Mouse (Mus musculus): ENCODE measurements at regions not wholly inside any gene's neighbourhood (a gene's known extent, or its start where the extent isn't known, plus 50 kb on each side); places are given as distances from the start of the nearest gene placed in this dataset.

DNA sequence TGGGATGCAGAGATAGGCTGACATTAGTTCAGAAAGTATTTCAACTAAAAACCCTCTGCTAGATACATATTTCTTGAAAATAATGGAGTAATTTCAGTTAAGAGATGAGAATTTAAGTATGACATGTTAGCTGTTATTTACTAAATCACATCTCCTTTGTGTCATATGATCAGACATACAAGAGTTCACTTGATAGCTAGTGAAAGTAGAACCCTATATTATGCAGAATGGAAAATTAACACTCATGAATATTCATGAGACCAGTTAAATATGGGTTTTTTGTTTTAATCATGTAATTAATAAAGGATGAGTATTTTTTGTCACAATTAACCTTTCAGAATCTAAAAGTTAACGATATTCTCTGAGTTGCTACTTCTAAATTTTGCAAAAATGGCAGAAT is 1349.4 kb downstream of the Slc22a22 start:
- no peaks in the 10 kb centered on the region for H3K27me3 ChIP-seq (ENCODE audit: control insufficient read depth, insufficient read depth, low read length, poor library complexity, severe bottlenecking)
- TF ChIP-seq CTCF (IDR thresholded peaks at IDR 0.05; ENCODE audit: low read depth, low read length) (no peak), EP300 (IDR thresholded peaks at IDR 0.05; ENCODE audit: insufficient read depth, low read depth, low read length) (no peak), POLR2A (IDR thresholded peaks at IDR 0.05; ENCODE audit: insufficient read depth, low read length) (no peak)
- no peaks in the 10 kb centered on the region for H3K9me3 ChIP-seq (replicated peaks; ENCODE audit: control insufficient read depth, insufficient read depth, low read length, poor library complexity, severe bottlenecking)
- H3K4me1 ChIP-seq (ENCODE audit: control insufficient read depth, insufficient read depth, low read length), result no peaks in the 10 kb centered on the region
- no peaks in the 10 kb centered on the region for H3K36me3 ChIP-seq (ENCODE audit: control insufficient read depth, insufficient read depth, low read length, poor library complexity, severe bottlenecking)
- no peak overlapping the region for H3K9ac ChIP-seq (ENCODE audit: low read depth, poor library complexity, severe bottlenecking)
- H3K4me3 ChIP-seq (ENCODE audit: low read depth, low read length), result no peak overlapping the region
- H3K27ac ChIP-seq (ENCODE audit: insufficient read depth, low read length), result no peak overlapping the region

DNA sequence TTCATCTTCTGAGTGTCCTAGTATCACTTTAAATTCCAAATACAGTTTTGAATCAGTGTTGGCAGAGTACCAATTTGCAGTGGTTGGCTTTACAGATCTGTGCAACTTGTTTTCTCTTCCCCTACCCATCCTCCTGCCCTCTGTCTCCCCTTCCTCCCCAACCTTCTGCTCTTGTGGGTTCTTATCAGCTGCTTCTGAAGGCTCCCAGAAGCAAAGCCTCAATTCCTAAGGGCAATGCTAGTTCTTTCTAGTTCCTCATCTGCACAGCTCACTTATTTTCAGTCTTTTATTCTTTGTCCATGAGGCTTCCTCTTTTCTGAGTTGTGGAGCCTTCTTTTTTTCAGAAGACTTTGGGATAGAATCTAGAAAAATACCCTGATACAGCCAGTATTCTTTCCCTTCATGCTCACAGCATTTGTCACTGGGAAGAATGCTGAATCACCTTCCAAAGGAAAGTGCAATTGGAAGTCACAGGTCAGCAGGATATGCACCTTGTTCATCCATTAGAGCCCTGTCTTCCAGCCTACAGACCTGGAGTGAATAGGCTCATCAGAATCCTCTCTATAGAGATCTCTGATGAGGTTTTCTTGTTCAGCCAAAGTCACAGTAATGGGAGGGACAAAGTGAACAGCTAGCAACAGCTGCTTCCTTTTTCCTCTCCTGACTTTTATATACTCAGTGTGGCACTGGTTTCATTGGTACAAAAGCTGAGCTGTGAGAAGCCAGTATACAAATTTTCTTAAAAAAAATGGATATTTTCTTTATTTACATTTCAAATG is 1357.9 kb downstream of the Slc22a22 start:
- no peak overlapping the region for H3K4me3 ChIP-seq (ENCODE audit: low read depth, low read length)
- H3K27me3 ChIP-seq (ENCODE audit: control insufficient read depth, insufficient read depth, low read length, poor library complexity, severe bottlenecking), result no peaks in the 10 kb centered on the region
- no peaks in the 10 kb centered on the region for H3K36me3 ChIP-seq (ENCODE audit: control insufficient read depth, insufficient read depth, low read length, poor library complexity, severe bottlenecking)
- no peaks in the 10 kb centered on the region for H3K9me3 ChIP-seq (replicated peaks; ENCODE audit: control insufficient read depth, insufficient read depth, low read length, poor library complexity, severe bottlenecking)
- no peak overlapping the region for H3K9ac ChIP-seq (ENCODE audit: low read depth, poor library complexity, severe bottlenecking)
- H3K27ac ChIP-seq (ENCODE audit: insufficient read depth, low read length), result no peak overlapping the region
- no peaks in the 10 kb centered on the region for H3K4me1 ChIP-seq (ENCODE audit: control insufficient read depth, insufficient read depth, low read length)
- TF ChIP-seq EP300 (IDR thresholded peaks at IDR 0.05; ENCODE audit: insufficient read depth, low read depth, low read length) (no peak), POLR2A (IDR thresholded peaks at IDR 0.05; ENCODE audit: insufficient read depth, low read length) (no peak), CTCF (IDR thresholded peaks at IDR 0.05; ENCODE audit: low read depth, low read length) (no peak)

GRCm38 (mm10) chr15:56108313-56108712 is 1369.1 kb downstream of the Slc22a22 start:
- Histone ChIP-seq H3K27me3 (ENCODE audit: control insufficient read depth, insufficient read depth, low read length, poor library complexity, severe bottlenecking) (no peaks in the 10 kb centered on the region), H3K27ac (ENCODE audit: insufficient read depth, low read length) (no peak overlapping the region), H3K9ac (ENCODE audit: low read depth, poor library complexity, severe bottlenecking) (no peak overlapping the region), H3K9me3 (replicated peaks; ENCODE audit: control insufficient read depth, insufficient read depth, low read length, poor library complexity, severe bottlenecking) (no peaks in the 10 kb centered on the region), H3K4me1 (ENCODE audit: control insufficient read depth, insufficient read depth, low read length) (no peaks in the 10 kb centered on the region), H3K4me3 (ENCODE audit: low read depth, low read length) (no peak overlapping the region), H3K36me3 (ENCODE audit: control insufficient read depth, insufficient read depth, low read length, poor library complexity, severe bottlenecking) (no peaks in the 10 kb centered on the region)
- no peak for TF ChIP-seq CTCF (IDR thresholded peaks at IDR 0.05; ENCODE audit: low read depth, low read length)
- TF ChIP-seq POLR2A (IDR thresholded peaks at IDR 0.05; ENCODE audit: insufficient read depth, low read length), result no peak
- no peak for TF ChIP-seq EP300 (IDR thresholded peaks at IDR 0.05; ENCODE audit: insufficient read depth, low read depth, low read length)

DNA sequence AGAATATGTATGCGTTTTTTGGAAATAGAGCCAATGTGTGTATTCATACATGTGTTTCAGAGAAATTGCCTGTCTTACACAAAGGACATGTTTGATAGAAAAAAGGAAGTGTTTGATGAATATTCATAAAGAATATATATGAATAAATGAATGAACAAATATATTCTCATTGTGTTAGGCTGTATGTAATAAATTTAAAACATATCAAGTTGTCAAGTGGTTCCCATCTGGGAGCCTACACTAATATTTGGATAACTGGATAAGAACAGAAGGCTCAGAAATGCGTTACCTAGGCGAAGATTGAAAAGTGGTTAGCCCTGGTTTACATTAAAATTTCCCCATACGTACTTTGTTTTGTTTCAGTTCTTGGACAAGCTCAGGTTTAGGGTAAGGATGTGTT is 1369.7 kb downstream of the Slc22a22 start:
- Histone ChIP-seq H3K4me1 (ENCODE audit: control insufficient read depth, insufficient read depth, low read length) (no peaks in the 10 kb centered on the region), H3K9me3 (replicated peaks; ENCODE audit: control insufficient read depth, insufficient read depth, low read length, poor library complexity, severe bottlenecking) (no peaks in the 10 kb centered on the region), H3K27ac (ENCODE audit: insufficient read depth, low read length) (no peak overlapping the region), H3K9ac (ENCODE audit: low read depth, poor library complexity, severe bottlenecking) (no peak overlapping the region), H3K36me3 (ENCODE audit: control insufficient read depth, insufficient read depth, low read length, poor library complexity, severe bottlenecking) (no peaks in the 10 kb centered on the region), H3K27me3 (ENCODE audit: control insufficient read depth, insufficient read depth, low read length, poor library complexity, severe bottlenecking) (no peaks in the 10 kb centered on the region), H3K4me3 (ENCODE audit: low read depth, low read length) (no peak overlapping the region)
- TF ChIP-seq EP300 (IDR thresholded peaks at IDR 0.05; ENCODE audit: insufficient read depth, low read depth, low read length) (no peak), CTCF (IDR thresholded peaks at IDR 0.05; ENCODE audit: low read depth, low read length) (no peak), POLR2A (IDR thresholded peaks at IDR 0.05; ENCODE audit: insufficient read depth, low read length) (no peak)

- TF ChIP-seq POLR2A (IDR thresholded peaks at IDR 0.05; ENCODE audit: insufficient read depth, low read length), result no peak
- no peak for TF ChIP-seq EP300 (IDR thresholded peaks at IDR 0.05; ENCODE audit: insufficient read depth, low read depth, low read length)
- TF ChIP-seq CTCF (IDR thresholded peaks at IDR 0.05; ENCODE audit: low read depth, low read length), result no peak
- H3K27me3 ChIP-seq (ENCODE audit: control insufficient read depth, insufficient read depth, low read length, poor library complexity, severe bottlenecking), result no peaks in the 10 kb centered on the region
- H3K4me3 ChIP-seq (ENCODE audit: low read depth, low read length), result no peak overlapping the region
- no peaks in the 10 kb centered on the region for H3K36me3 ChIP-seq (ENCODE audit: control insufficient read depth, insufficient read depth, low read length, poor library complexity, severe bottlenecking)
- H3K4me1 ChIP-seq (ENCODE audit: control insufficient read depth, insufficient read depth, low read length), result no peaks in the 10 kb centered on the region
- H3K9ac ChIP-seq (ENCODE audit: low read depth, poor library complexity, severe bottlenecking), result no peak overlapping the region
- H3K27ac ChIP-seq (ENCODE audit: insufficient read depth, low read length), result no peak overlapping the region
- H3K9me3 ChIP-seq (replicated peaks; ENCODE audit: control insufficient read depth, insufficient read depth, low read length, poor library complexity, severe bottlenecking), result no peaks in the 10 kb centered on the region
These were observed 1377.2 kb downstream of the Slc22a22 start for GRCm38 (mm10) chr15:56100133-56100735.
